Mouse (Mus musculus) CH12.LX (cell line): ENCODE data around the gene Clk1. TPM values are rescaled to one million over a fixed set of nuclear protein-coding genes. Genes with fewer than 3 reads are reported as not detected.
A peak's percentile ranks its signal among the peaks of the same experiment; 100 is the strongest.

ENCODE experiments used
- DNase-seq: peaks from one replicate; pipeline ENCODE4 v3.0.0-alpha.2; 2013; ENCODE audit errors: extremely low read depth
- H3K27ac ChIP-seq: 2 replicates; pipeline ENCODE4 v1.5.1; 2012; ENCODE audit warnings: low read depth, mild to moderate bottlenecking, control low read depth, moderate library complexity; ENCODE audit not compliant: insufficient read depth
- H3K27me3 ChIP-seq: replicated peaks from 2 replicates; pipeline ENCODE3; 2012; ENCODE audit warnings: inconsistent platforms
- H3K36me3 ChIP-seq, 2 experiments: replicated peaks in 1 of 2; 2 replicates each; pipeline versions ENCODE3 to v1.6.1; 2012; ENCODE audit warnings: inconsistent platforms in 1 of 2, low read length in 1 of 2, mild to moderate bottlenecking in 1 of 2, mixed read lengths in 1 of 2, moderate library complexity in 1 of 2; ENCODE audit not compliant: control insufficient read depth in 1 of 2, insufficient read depth in 1 of 2
- H3K4me1 ChIP-seq, 2 experiments: 2 replicates each; pipeline ENCODE4 v1.6.1; 2012; ENCODE audit warnings: inconsistent platforms in 1 of 2, moderate library complexity in 1 of 2; ENCODE audit not compliant: insufficient read depth in 2 of 2, control insufficient read depth in 1 of 2
- H3K4me2 ChIP-seq: 2 replicates; pipeline ENCODE4 v1.6.1; 2012; ENCODE audit warnings: low read depth, mild to moderate bottlenecking, control low read depth; ENCODE audit not compliant: poor library complexity, insufficient read depth, severe bottlenecking
- H3K4me3 ChIP-seq, 3 experiments: fragments of 150-350 bp in 1 of 3; sonication (generic) in 1 of 3; replicated peaks in 1 of 3; 2 replicates each; pipeline versions ENCODE3 to v1.5.1; 2011 to 2012; ENCODE audit warnings: low read depth in 2 of 3, low read length in 2 of 3, mild to moderate bottlenecking in 2 of 3, moderate library complexity in 2 of 3, control low read depth in 1 of 3, improper control_type of control experiment in 1 of 3, inconsistent platforms in 1 of 3, mixed read lengths in 1 of 3; ENCODE audit not compliant: poor library complexity in 1 of 3
- H3K79me2 ChIP-seq: replicated peaks from 2 replicates; pipeline ENCODE4 v1.6.1; 2012; ENCODE audit warnings: mild to moderate bottlenecking, moderate library complexity; ENCODE audit not compliant: control insufficient read depth, poor library complexity, insufficient read depth, severe bottlenecking; ENCODE audit errors: extremely low read depth
- H3K9ac ChIP-seq: 2 replicates; pipeline ENCODE4 v1.6.1; 2012; ENCODE audit warnings: low read depth, mild to moderate bottlenecking, control low read depth, moderate library complexity; ENCODE audit not compliant: insufficient read depth
- H3K9me3 ChIP-seq: replicated peaks from 2 replicates; pipeline ENCODE3; 2012; ENCODE audit warnings: low read length, inconsistent platforms, mixed read lengths
- BHLHE40 ChIP-seq: IDR thresholded peaks from 2 replicates; pipeline ENCODE4 v1.6.1; 2011; ENCODE audit warnings: mild to moderate bottlenecking, low read depth, low read length, improper control_type of control experiment
- CHD1 ChIP-seq: IDR thresholded peaks from 2 replicates; pipeline ENCODE4 v1.6.1; 2012; ENCODE audit warnings: low read depth, low read length, improper control_type of control experiment, inconsistent platforms
- MAFK ChIP-seq: IDR thresholded peaks from 2 replicates; pipeline ENCODE4 v1.6.1; 2011; ENCODE audit warnings: low read length, improper control_type of control experiment; ENCODE audit not compliant: insufficient replicate concordance
- MEF2A ChIP-seq: IDR thresholded peaks from 2 replicates; pipeline ENCODE4 v1.6.1; 2014; ENCODE audit warnings: low read depth, mild to moderate bottlenecking, inconsistent platforms, low read length, improper control_type of control experiment, borderline replicate concordance
- MYC ChIP-seq: IDR thresholded peaks from 2 replicates; pipeline ENCODE4 v1.6.1; 2011; ENCODE audit warnings: low read depth, mild to moderate bottlenecking, improper control_type of control experiment, low read length
- NELFE ChIP-seq: IDR thresholded peaks from 2 replicates; pipeline ENCODE4 v1.6.1; 2011; ENCODE audit warnings: low read depth, low read length, improper control_type of control experiment
- NRF1 ChIP-seq: IDR thresholded peaks from 2 replicates; pipeline ENCODE4 v1.6.1; 2014; ENCODE audit warnings: low read depth, mild to moderate bottlenecking, inconsistent platforms, low read length, improper control_type of control experiment, moderate library complexity
- PAX5 ChIP-seq: IDR thresholded peaks from 2 replicates; pipeline ENCODE4 v1.6.1; 2012; ENCODE audit warnings: low read length, inconsistent platforms, mixed read lengths
- POLR2AphosphoS2 ChIP-seq: IDR thresholded peaks from 2 replicates; pipeline ENCODE4 v1.6.1; 2011; ENCODE audit warnings: low read depth, low read length, improper control_type of control experiment
- RAD21 ChIP-seq: IDR thresholded peaks from 2 replicates; pipeline ENCODE4 v1.6.1; 2011; ENCODE audit warnings: low read depth, mild to moderate bottlenecking, low read length, improper control_type of control experiment, moderate library complexity
- USF1 ChIP-seq: IDR thresholded peaks from 2 replicates; pipeline ENCODE4 v1.6.1; 2014; ENCODE audit warnings: low read depth, mild to moderate bottlenecking, inconsistent platforms, low read length, improper control_type of control experiment
- dilution Hi-C: fragments of 300-500 bp; cut with MboI; formaldehyde crosslinking; loops from 2 replicates; pipeline ENCODE4 v1.14.3; 2020; ENCODE audit warnings: low sequenced_read_pairs; ENCODE audit not compliant: extremely low pct_unique_long_range_greater_than_20kb, extremely low pct_ligation_motif_present
- in situ Hi-C: fragments of 300-500 bp; cut with MboI; formaldehyde crosslinking; loops from 3 replicates; pipeline ENCODE4 v1.14.3; 2019; ENCODE audit warnings: low sequenced_read_pairs, low pct_ligation_motif_present, low pct_unique_long_range_greater_than_20kb, mixed read lengths
- polyA plus RNA-seq: library from polyadenylated mRNA; unstranded; fragments of >175 nt; gene quantifications from 2 replicates; pipeline ENCODE4 v1.2.1, GENCODE M21; 2012; ENCODE audit warnings: low read depth; ENCODE audit not compliant: insufficient read length
- total RNA-seq, 2 experiments: library from RNA; depleted of rRNA; stranded (reverse); fragments of 300-350 nt in 1 of 2; fragments of >200 nt in 1 of 2; gene quantifications; 2 replicates each; pipeline ENCODE4 v1.2.3; 2012 to 2014

Clk1 gene
- total and polyA plus RNA-seq, 3 experiments: 107 to 209 (median 119) TPM

- Histone ChIP-seq H3K9me3 (no peaks in the 10 kb centered on the region), H3K4me2 (peak overlapping the region; percentile 93; the same call in 1 of the 2 replicates), H3K9ac (no peak overlapping the region), H3K79me2 (peaks cover 66% of the 10 kb centered on the region), H3K27ac (no peak overlapping the region), H3K27me3 (no peaks in the 10 kb centered on the region), H3K4me3 (no peak overlapping the region), H3K36me3 (peaks cover 41 to 54% of the 10 kb centered on the region in 2 experiments), H3K4me1 (peaks cover 6 to 40% of the 10 kb centered on the region in 2 experiments; a peak in 3 of 4 replicates)
- dilution Hi-C loops: no loop called here
- TF ChIP-seq BHLHE40: no peak
- no peak for DNase-seq
- in situ Hi-C loops: no loop called here
These were observed 2.9 kb downstream of the Clk1 start for GRCm38 (mm10) chr1:58420961-58421360.

GRCm38 (mm10) chr1:58420032-58420431, 3.8 kb downstream of the Clk1 start:
- peaks cover 72% of the 10 kb centered on the region for H3K79me2 ChIP-seq
- no peak for DNase-seq
- no peak overlapping the region for H3K4me3 ChIP-seq
- in situ Hi-C loops (no loop called here), dilution Hi-C loops (no loop called here)
- H3K4me1 ChIP-seq: peaks cover 6 to 40% of the 10 kb centered on the region in 2 experiments; a peak in 3 of 4 replicates
- TF ChIP-seq PAX5 (no peak), MYC (no peak), BHLHE40 (no peak), USF1 (no peak), NRF1 (no peak)
- H3K27ac ChIP-seq: no peak overlapping the region
- H3K4me2 ChIP-seq: no peak overlapping the region
- no peaks in the 10 kb centered on the region for H3K9me3 ChIP-seq
- peaks cover 46 to 62% of the 10 kb centered on the region in 2 experiments for H3K36me3 ChIP-seq
- H3K27me3 ChIP-seq: no peaks in the 10 kb centered on the region
- H3K9ac ChIP-seq: no peak overlapping the region

- dilution Hi-C loops (no loop called here), in situ Hi-C loops (no loop called here)
- no peak for DNase-seq
- H3K9me3 ChIP-seq: no peaks in the 10 kb centered on the region
- no peak for TF ChIP-seq POLR2AphosphoS2
- no peak for TF ChIP-seq BHLHE40
- TF ChIP-seq CHD1: no peak
- no peak for TF ChIP-seq RAD21
- TF ChIP-seq NELFE: no peak
- TF ChIP-seq USF1: no peak
- no peak for TF ChIP-seq MAFK
- TF ChIP-seq MYC: no peak
- no peak for TF ChIP-seq MEF2A
- peaks cover 46% of the 10 kb centered on the region for H3K79me2 ChIP-seq
- peaks cover 73 to 92% of the 10 kb centered on the region in 2 experiments for H3K36me3 ChIP-seq
- no peak overlapping the region for H3K27ac ChIP-seq
- H3K4me3 ChIP-seq: no peak overlapping the region
- no peaks in the 10 kb centered on the region for H3K27me3 ChIP-seq
- H3K4me2 ChIP-seq: no peak overlapping the region
- H3K9ac ChIP-seq: no peak overlapping the region
- H3K4me1 ChIP-seq: peaks cover 2 to 25% of the 10 kb centered on the region in 2 experiments; a peak in 3 of 4 replicates
These were observed 7.8 kb downstream of the Clk1 start for GRCm38 (mm10) chr1:58416048-58416447.
